Mouse (Mus musculus) heart, postnatal 25 days (tissue): ENCODE results near the gene Tyk2. TPM values are rescaled to one million over a fixed set of nuclear protein-coding genes. Genes with fewer than 3 reads are reported as not detected.

Experiments
- DNase-seq: peaks from one replicate; pipeline ENCODE4 v3.0.0; 2022; ENCODE audit warnings: low spot score
- intact Hi-C: fragments of 180-260 bp; cut with DNase I; formaldehyde crosslinking; loops from one replicate; pipeline ENCODE4 v1.15.1; 2025
- total RNA-seq, 2 experiments: library from RNA; stranded (reverse); gene quantifications; 2 replicates each; pipeline ENCODE4 v1.2.3; 2021

Tyk2 gene
- total RNA-seq, 2 experiments from 2014 or later, result 8.5 to 8.6 TPM

GRCm38 (mm10) chr9:21124837-21125236 is 6.2 kb downstream of the Tyk2 start:
- intact Hi-C loops, result no loop called here
- no peak for DNase-seq

GRCm38 (mm10) chr9:21121483-21121882 is 9.6 kb downstream of the Tyk2 start:
- no peak for DNase-seq
- intact Hi-C loops, result no loop called here

- intact Hi-C loops, result no loop called here
- no peak for DNase-seq
Observed at GRCm38 (mm10) chr9:21117073-21117472, 14.0 kb downstream of the Tyk2 start.

- no peak for DNase-seq
- intact Hi-C loops, result no loop called here
Observed at GRCm38 (mm10) chr9:21115105-21115504, 15.9 kb downstream of the Tyk2 start.

GRCm38 (mm10) chr9:21114190-21114589 is 16.9 kb downstream of the Tyk2 start:
- intact Hi-C loops, result no loop called here
- no peak for DNase-seq

- no peak for DNase-seq
- intact Hi-C loops, result no loop called here
Observed at GRCm38 (mm10) chr9:21113751-21114150, 17.3 kb downstream of the Tyk2 start.

GRCm38 (mm10) chr9:21107607-21108237 is 23.3 kb downstream of the Tyk2 start:
- no peak for DNase-seq
- intact Hi-C loops, result no loop called here

GRCm38 (mm10) chr9:21105760-21106564 is 25.1 kb downstream of the Tyk2 start:
- no peak for DNase-seq
- intact Hi-C loops, result no loop called here

- intact Hi-C loops, result no loop called here
- DNase-seq, result no peak
Observed at GRCm38 (mm10) chr9:21104814-21105213, 26.2 kb downstream of the Tyk2 start.

GRCm38 (mm10) chr9:21102076-21102475 is 29.0 kb downstream of the Tyk2 start:
- intact Hi-C loops, result no loop called here

GRCm38 (mm10) chr9:21100447-21101161 is 30.4 kb downstream of the Tyk2 start:
- intact Hi-C loops, result no loop called here

More at GRCm38 (mm10) chr9:21102076-21102475, 29.0 kb downstream of the Tyk2 start:
- no peak for DNase-seq

GRCm38 (mm10) chr9:21097793-21098192 is 33.2 kb downstream of the Tyk2 start:
- DNase-seq, result no peak
- intact Hi-C loops, result no loop called here

More at GRCm38 (mm10) chr9:21100447-21101161, 30.4 kb downstream of the Tyk2 start:
- DNase-seq, result no peak

- no peak for DNase-seq
- intact Hi-C loops, result no loop called here
Observed at GRCm38 (mm10) chr9:21095958-21096357, 35.1 kb downstream of the Tyk2 start.

- intact Hi-C loops, result no loop called here
- DNase-seq, result no peak
Observed at GRCm38 (mm10) chr9:21093423-21093822, 37.6 kb downstream of the Tyk2 start.

GRCm38 (mm10) chr9:21091707-21092320 is 39.2 kb downstream of the Tyk2 start, which contains the start of the genes Gm38431 and Raver1:
Gene Gm38431 (minus strand): TSS chr9:21091997.
Gene Raver1 (minus strand): TSS chr9:21092008.
- peak; percentile 96 for DNase-seq
- intact Hi-C loops, result no loop called here

GRCm38 (mm10) chr9:21090972-21091706 is 39.9 kb downstream of the Tyk2 start:
- intact Hi-C loops, result no loop called here
- no peak for DNase-seq

- DNase-seq, result no peak
- intact Hi-C loops, result no loop called here
Observed at GRCm38 (mm10) chr9:21090537-21090936, 40.5 kb downstream of the Tyk2 start.

- intact Hi-C loops, result no loop called here
- no peak for DNase-seq
Observed at GRCm38 (mm10) chr9:21083324-21083723, 47.7 kb downstream of the Tyk2 start.

GRCm38 (mm10) chr9:21081127-21081526 is 49.9 kb downstream of the Tyk2 start:
- intact Hi-C loops, result no loop called here

GRCm38 (mm10) chr9:21075625-21076024 is 55.4 kb downstream of the Tyk2 start:
- intact Hi-C loops, result no loop called here
- DNase-seq, result no peak

More at GRCm38 (mm10) chr9:21081127-21081526, 49.9 kb downstream of the Tyk2 start:
- no peak for DNase-seq
